5 mouse cellular contexts compared by ENCODE assay signal in the genomic region with DNA sequence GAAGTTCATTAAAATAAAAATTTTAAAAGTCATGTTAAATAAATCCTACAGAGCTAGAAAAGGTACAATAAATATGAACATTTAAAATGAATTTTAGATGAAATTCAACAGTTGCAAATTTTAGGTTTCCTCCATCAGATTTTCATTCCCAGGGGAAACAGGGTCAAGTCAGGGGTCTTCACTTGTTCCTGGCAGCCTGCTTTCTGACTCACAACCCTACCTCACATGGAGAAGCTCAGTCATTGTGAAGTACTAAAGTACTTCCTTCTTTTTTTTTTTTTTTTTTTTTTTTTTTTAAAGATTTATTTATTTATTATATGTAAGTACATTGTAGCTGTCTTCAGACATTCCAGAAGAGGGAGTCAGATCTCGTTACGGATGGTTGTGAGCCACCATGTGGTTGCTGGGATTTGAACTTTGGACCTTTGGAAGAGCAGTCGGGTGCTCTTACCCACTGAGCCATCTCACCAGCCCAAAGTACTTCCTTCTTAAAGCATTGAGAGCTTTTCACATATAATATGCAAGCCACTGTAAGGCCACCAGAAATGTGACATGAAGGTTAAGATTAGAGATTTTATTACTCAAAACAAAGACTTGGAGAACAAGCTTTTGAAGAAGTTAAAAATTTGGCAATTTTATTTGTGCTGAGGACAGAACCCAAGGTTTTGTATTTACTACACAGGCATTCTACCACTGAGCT. TPM values are rescaled to one million over a fixed set of nuclear protein-coding genes. Genes with fewer than 3 reads are reported as not detected.
DNase-seq lines count a peak whose midpoint lies in the region; ATAC-seq and TF ChIP-seq lines count a peak whose summit lies in the region.
"Not testable (repeated sequence)": the region's sequence is repeated elsewhere in the genome, so short reads cannot be mapped to it uniquely, and the experiment has no call there.

No protein-coding gene starts in this region.

- H3K36me3 ChIP-seq in ES-Bruce4 (ENCODE audit: control insufficient read depth, insufficient read depth, low read length, poor library complexity, severe bottlenecking); MEL (ENCODE audit: control insufficient read depth in 1 of 2, insufficient read depth in 2 of 2, low read length in 2 of 2); lung, postnatal 0 days (ENCODE audit: insufficient read depth, low read length): not testable (repeated sequence)

- not testable (repeated sequence) for H3K4me3 ChIP-seq in ES-Bruce4 (ENCODE audit: low read depth, low read length); MEL (ENCODE audit: control insufficient read depth in 1 of 2, insufficient read depth in 1 of 2, low read depth in 2 of 2, low read length in 2 of 2); lung, postnatal 0 days (ENCODE audit: low read depth, low read length)

- WGBS in lung, postnatal 0 days: 38% methylated on average over 1 of the region's 3 CpGs

- H3K4me1 ChIP-seq in ES-Bruce4 (ENCODE audit: control insufficient read depth, insufficient read depth, low read length); MEL (ENCODE audit: control insufficient read depth in 1 of 2, insufficient read depth in 2 of 2, low read length in 2 of 2); lung, postnatal 0 days (ENCODE audit: insufficient read depth, low read depth, low read length): not testable (repeated sequence)

- peak; percentile 47; the same call in 1 of the 2 replicates for ATAC-seq in granulocyte monocyte progenitor cell, adult 5-6 weeks (replicated peaks; ENCODE audit: poor library complexity, severe bottlenecking)
- ATAC-seq in lung, postnatal 0 days: not testable (repeated sequence)

- peak overlapping the region; percentile 97; the same call in 1 of the 2 replicates for H3K9ac ChIP-seq in ES-Bruce4 (ENCODE audit: low read depth, poor library complexity, severe bottlenecking)
- H3K9ac ChIP-seq in MEL (ENCODE audit: control insufficient read depth, low read depth, low read length, poor library complexity, severe bottlenecking); lung, postnatal 0 days (replicated peaks; ENCODE audit: low read depth): not testable (repeated sequence)

- not testable (repeated sequence) for TF ChIP-seq POLR2A in ES-Bruce4 (IDR thresholded peaks at IDR 0.05; ENCODE audit: insufficient read depth, low read length); MEL (IDR thresholded peaks at IDR 0.05; ENCODE audit: control insufficient read depth in 1 of 2, insufficient read depth in 1 of 2, low read depth in 1 of 2, low read length in 2 of 2, poor library complexity in 1 of 2)

- DNase-seq in 416B (ENCODE audit: low read depth) (peak; percentile 61), MEL (ENCODE audit: low read depth, low spot score) (peak; percentile 28)
- peak; percentile 23 for DNase-seq in lung, postnatal 0 days (ENCODE audit: low spot score)

- H3K4me2 ChIP-seq in lung, postnatal 0 days (replicated peaks; ENCODE audit: low read depth, low read length): not testable (repeated sequence)

- peak overlapping the region; percentile 99 for H3K27ac ChIP-seq in ES-Bruce4 (ENCODE audit: insufficient read depth, low read length)
- H3K27ac ChIP-seq in MEL (ENCODE audit: control insufficient read depth, low read depth, low read length); lung, postnatal 0 days (ENCODE audit: low read length): not testable (repeated sequence)

- not testable (repeated sequence) for H3K9me3 ChIP-seq in ES-Bruce4 (replicated peaks; ENCODE audit: control insufficient read depth, insufficient read depth, low read length, poor library complexity, severe bottlenecking); MEL (replicated peaks; ENCODE audit: insufficient read depth, low read length); lung, postnatal 0 days (ENCODE audit: low read length)

- not testable (repeated sequence) for H3K79me2 ChIP-seq in MEL (ENCODE audit: control insufficient read depth, insufficient read depth, low read length, poor library complexity)

- TF ChIP-seq CTCF in ES-Bruce4 (IDR thresholded peaks at IDR 0.05; ENCODE audit: low read depth, low read length); MEL (IDR thresholded peaks at IDR 0.05 in 2 of 3, conservative IDR thresholded peaks at IDR 0.05 in 1 of 3; ENCODE audit: control insufficient read depth in 1 of 3, insufficient read depth in 1 of 3, low read depth in 2 of 3, low read length in 3 of 3, poor library complexity in 1 of 3, severe bottlenecking in 1 of 3); lung, postnatal 0 days (IDR thresholded peaks at IDR 0.05): not testable (repeated sequence)

- not testable (repeated sequence) for TF ChIP-seq EP300 in ES-Bruce4 (IDR thresholded peaks at IDR 0.05; ENCODE audit: insufficient read depth, low read depth, low read length); MEL (IDR thresholded peaks at IDR 0.05; ENCODE audit: low read depth in 1 of 2, low read length in 2 of 2); lung, postnatal 0 days (IDR thresholded peaks at IDR 0.05)

- not testable (repeated sequence) for TF ChIP-seq RAD21 in MEL (IDR thresholded peaks at IDR 0.05; ENCODE audit: low read depth, low read length)

- not testable (repeated sequence) for H3K27me3 ChIP-seq in ES-Bruce4 (ENCODE audit: control insufficient read depth, insufficient read depth, low read length, poor library complexity, severe bottlenecking); MEL (ENCODE audit: control insufficient read depth in 1 of 2, insufficient read depth in 2 of 2, low read length in 2 of 2); lung, postnatal 0 days (replicated peaks; ENCODE audit: insufficient read depth, low read length)

TF ChIP-seq in MEL, 35 proteins besides CTCF, POLR2A, EP300 and RAD21:
- TF ChIP-seq TBP (IDR thresholded peaks at IDR 0.05; ENCODE audit: low read depth, low read length): peak; percentile 82
- TF ChIP-seq ZNF384 (IDR thresholded peaks at IDR 0.05; ENCODE audit: low read depth, low read length): peak; percentile 49; the same call in 1 of the 2 replicates
TF ChIP-seq in MEL: peak in this region for 2; not testable (repeated sequence) for 33.

RNA-seq across cellular contexts. Expression of a gene that starts 43.7 kb away (rescaled TPM):
- polyA plus RNA-seq in ES-Bruce4 (2011; ENCODE audit: insufficient read depth, insufficient read length, low read depth, missing spikeins): 406 and 461 TPM in 2 replicates
- 44.1 and 54.4 TPM in 2 replicates for total RNA-seq in MEL (2012; rRNA removed)
- polyA plus RNA-seq in MEL (2012; ENCODE audit: insufficient read depth in 1 of 2, insufficient read length in 2 of 2, low read depth in 1 of 2, low replicate concordance in 2 of 2, missing spikeins in 1 of 2): 10 to 100 TPM; 34.7 to 59.7 TPM
- 45.4 and 55.1 TPM in 2 replicates for total RNA-seq in granulocyte monocyte progenitor cell, adult 5-6 weeks (2014; fragmentation: Nextera tagmentation)
- total RNA-seq in granulocyte monocyte progenitor cell, adult 5-6 weeks (2017): 106 and 131 TPM in 2 replicates
- polyA plus RNA-seq in lung, postnatal 0 days (2015; fragmentation: Nextera tagmentation; extraction: Ambion mirVana): 46.3 and 47.8 TPM in 2 replicates
